Comparison of ENCODE assay signal across 26 mouse cellular contexts in genomic region chr2:3180550-3180949, GRCm38 (mm10).
A peak's percentile ranks its signal among the peaks of the same experiment; 100 is the strongest.
DNase-seq lines count a peak whose midpoint lies in the region; ATAC-seq and TF ChIP-seq lines count a peak whose summit lies in the region.
"Had no signal": no experiment of that assay in that cellular context is flagged by ENCODE, and none has a peak within 500 bp of the region (broad histone marks: within the 10 kb centered on the region; RNA-seq: fewer than 3 reads in every experiment).

No protein-coding gene starts in this region.

- no peaks in the 10 kb centered on the region for H3K9me3 ChIP-seq in intestine, embryonic 15.5 days
- no peaks in the 10 kb centered on the region for H3K9me3 ChIP-seq in intestine, postnatal 0 days (ENCODE audit: control insufficient read depth)
- no peaks in the 10 kb centered on the region for H3K9me3 ChIP-seq in stomach, embryonic 16.5 days (replicated peaks; ENCODE audit: control insufficient read depth, low read length)
- H3K9me3 ChIP-seq in stomach, postnatal 0 days (ENCODE audit: control insufficient read depth, low read length) = no peaks in the 10 kb centered on the region
- H3K9me3 ChIP-seq: forebrain, embryonic 15.5 days; heart, embryonic 12.5 days; limb, embryonic 12.5 days; liver, embryonic 15.5 days; midbrain, embryonic 10.5 days; neural tube, embryonic 12.5 days had no signal

- no peak for TF ChIP-seq EP300 in stomach, postnatal 0 days (optimal IDR thresholded peaks at IDR 0.05)

- no peak for TF ChIP-seq CTCF in intestine, postnatal 0 days (IDR thresholded peaks at IDR 0.05; ENCODE audit: low read depth)
- TF ChIP-seq CTCF in layer of hippocampus, adult 2 months (conservative IDR thresholded peaks at IDR 0.05) = no peak
- no peak for TF ChIP-seq CTCF in stomach, postnatal 0 days (IDR thresholded peaks at IDR 0.05; ENCODE audit: low read depth)

- 48% methylated on average over 4 of the region's 4 CpGs for WGBS in intestine, embryonic 15.5 days
- WGBS in intestine, postnatal 0 days = 48% methylated on average over 4 of the region's 4 CpGs
- 68% methylated on average over 4 of the region's 4 CpGs for WGBS in stomach, embryonic 16.5 days
- WGBS in stomach, postnatal 0 days = 70% methylated on average over 4 of the region's 4 CpGs

- H3K4me1 ChIP-seq in intestine, embryonic 15.5 days (replicated peaks) = no peaks in the 10 kb centered on the region
- no peaks in the 10 kb centered on the region for H3K4me1 ChIP-seq in intestine, postnatal 0 days (replicated peaks; ENCODE audit: control insufficient read depth, insufficient read depth, low read length)
- no peaks in the 10 kb centered on the region for H3K4me1 ChIP-seq in stomach, embryonic 16.5 days (ENCODE audit: control insufficient read depth, insufficient read depth, low read length)
- no peaks in the 10 kb centered on the region for H3K4me1 ChIP-seq in stomach, postnatal 0 days (replicated peaks; ENCODE audit: control insufficient read depth, insufficient read depth)
- H3K4me1 ChIP-seq: forebrain, embryonic 15.5 days; liver, embryonic 15.5 days; neural tube, embryonic 12.5 days had no signal

- H3K4me3 ChIP-seq in intestine, embryonic 15.5 days (replicated peaks) = no peak overlapping the region
- no peak overlapping the region for H3K4me3 ChIP-seq in intestine, postnatal 0 days (ENCODE audit: low read depth, low read length)
- no peak overlapping the region for H3K4me3 ChIP-seq in layer of hippocampus, adult 2 months
- no peak overlapping the region for H3K4me3 ChIP-seq in stomach, embryonic 16.5 days (replicated peaks; ENCODE audit: low read length)
- no peak overlapping the region for H3K4me3 ChIP-seq in stomach, postnatal 0 days (ENCODE audit: low read depth, low read length)
- H3K4me3 ChIP-seq: forebrain, embryonic 15.5 days; heart, embryonic 12.5 days; limb, embryonic 12.5 days; liver, embryonic 15.5 days; midbrain, embryonic 10.5 days; myocyte; neural tube, embryonic 12.5 days had no signal

- H3K9ac ChIP-seq in intestine, embryonic 15.5 days = no peak overlapping the region
- H3K9ac ChIP-seq in intestine, postnatal 0 days (ENCODE audit: low read depth, low read length) = no peak overlapping the region
- no peak overlapping the region for H3K9ac ChIP-seq in stomach, embryonic 16.5 days (ENCODE audit: low read length)
- H3K9ac ChIP-seq in stomach, postnatal 0 days (ENCODE audit: low read length) = no peak overlapping the region
- H3K9ac ChIP-seq: forebrain, embryonic 15.5 days; heart, embryonic 12.5 days; hindbrain, embryonic 14.5 days; limb, embryonic 12.5 days; liver, embryonic 15.5 days; neural tube, embryonic 12.5 days had no signal

- DNase-seq in layer of hippocampus, adult 2 months (ENCODE audit: low spot score in 2 of 2) = no peak
- no peak for DNase-seq in layer of hippocampus, adult 11-12 months (ENCODE audit: low spot score)
- DNase-seq in stomach, postnatal 0 days (ENCODE audit: low spot score) = no peak
- DNase-seq in yolk sac, embryonic 10.5 days (ENCODE audit: low spot score) = peak; percentile 20
- DNase-seq: adrenal gland, postnatal 25 days; cerebellum, adult 11-12 months; cerebellum, postnatal 10 days; gastrocnemius, postnatal 25 days; heart, adult 11 months; heart, postnatal 4 days; kidney, adult 2 months; right cerebral cortex, postnatal 4 days; thymus, adult 18-20 months; thymus, postnatal 25 days had no signal

- ATAC-seq in intestine, embryonic 15.5 days = 0 out of 2 replicates have a peak, but pooled peaks have one; percentile 26
- ATAC-seq in intestine, postnatal 0 days = no peak
- ATAC-seq in stomach, embryonic 16.5 days (ENCODE audit: insufficient read depth, low FRiP score) = no peak
- no peak for ATAC-seq in stomach, postnatal 0 days (ENCODE audit: low FRiP score, low TSS enrichment)
- ATAC-seq: CD4-positive, CD25-positive, alpha-beta regulatory T cell, adult 4 months; forebrain, embryonic 15.5 days had no signal

- no peaks in the 10 kb centered on the region for H3K27me3 ChIP-seq in intestine, embryonic 15.5 days (replicated peaks)
- H3K27me3 ChIP-seq in intestine, postnatal 0 days (replicated peaks; ENCODE audit: control insufficient read depth, insufficient read depth, low read length) = no peaks in the 10 kb centered on the region
- H3K27me3 ChIP-seq in stomach, embryonic 16.5 days (ENCODE audit: control insufficient read depth, insufficient read depth, low read length) = no peaks in the 10 kb centered on the region
- H3K27me3 ChIP-seq in stomach, postnatal 0 days (ENCODE audit: control insufficient read depth, insufficient read depth, low read length) = no peaks in the 10 kb centered on the region
- H3K27me3 ChIP-seq: forebrain, embryonic 15.5 days; heart, embryonic 12.5 days; limb, embryonic 12.5 days; liver, embryonic 15.5 days; neural tube, embryonic 12.5 days had no signal

- no peak overlapping the region for H3K27ac ChIP-seq in intestine, embryonic 15.5 days
- no peak overlapping the region for H3K27ac ChIP-seq in intestine, postnatal 0 days (ENCODE audit: low read depth, low read length)
- H3K27ac ChIP-seq in layer of hippocampus, adult 2 months = peak overlapping the region; percentile 60
- H3K27ac ChIP-seq in stomach, embryonic 16.5 days (ENCODE audit: low read length) = peak overlapping the region; percentile 36; the same call in 1 of the 2 replicates
- H3K27ac ChIP-seq in stomach, postnatal 0 days (replicated peaks) = no peak overlapping the region
- H3K27ac ChIP-seq: forebrain, embryonic 15.5 days; hindbrain, embryonic 14.5 days; limb, embryonic 12.5 days; liver, embryonic 15.5 days; midbrain, embryonic 10.5 days; neural tube, embryonic 12.5 days had no signal

- no peak overlapping the region for H3K4me2 ChIP-seq in intestine, embryonic 15.5 days (replicated peaks)
- H3K4me2 ChIP-seq in intestine, postnatal 0 days (replicated peaks; ENCODE audit: low read depth) = no peak overlapping the region
- no peak overlapping the region for H3K4me2 ChIP-seq in stomach, embryonic 16.5 days (ENCODE audit: low read depth, low read length)
- H3K4me2 ChIP-seq in stomach, postnatal 0 days (replicated peaks; ENCODE audit: low read depth) = no peak overlapping the region
- H3K4me2 ChIP-seq: forebrain, embryonic 15.5 days; heart, embryonic 12.5 days; hindbrain, embryonic 14.5 days; limb, embryonic 12.5 days; liver, embryonic 15.5 days; neural tube, embryonic 12.5 days had no signal

- H3K36me3 ChIP-seq in intestine, embryonic 15.5 days = no peaks in the 10 kb centered on the region
- peaks cover 9% of the 10 kb centered on the region for H3K36me3 ChIP-seq in intestine, postnatal 0 days (ENCODE audit: control insufficient read depth, insufficient read depth)
- H3K36me3 ChIP-seq in stomach, embryonic 16.5 days (ENCODE audit: control insufficient read depth, insufficient read depth, low read length) = no peaks in the 10 kb centered on the region
- H3K36me3 ChIP-seq in stomach, postnatal 0 days (ENCODE audit: control insufficient read depth, insufficient read depth, low read length) = no peaks in the 10 kb centered on the region
- H3K36me3 ChIP-seq: forebrain, embryonic 15.5 days; liver, embryonic 15.5 days had no signal

Comparison
In these comparisons a context has a peak if more than half of its experiments do, and no peak if none do; other contexts are left out.
1. H3K27ac ChIP-seq: peak in layer of hippocampus, adult 2 months (single experiment) and stomach, embryonic 16.5 days (single experiment); none in intestine, embryonic 15.5 days (single experiment), intestine, postnatal 0 days (single experiment) and stomach, postnatal 0 days (single experiment).